Mouse (Mus musculus): ENCODE results near the gene Sec1. TPM values are rescaled to one million over a fixed set of nuclear protein-coding genes. Genes with fewer than 3 reads are reported as not detected.

Gene Sec1
- polyA plus RNA-seq, 1 experiment from 2014 or later: 0.32 TPM

DNA sequence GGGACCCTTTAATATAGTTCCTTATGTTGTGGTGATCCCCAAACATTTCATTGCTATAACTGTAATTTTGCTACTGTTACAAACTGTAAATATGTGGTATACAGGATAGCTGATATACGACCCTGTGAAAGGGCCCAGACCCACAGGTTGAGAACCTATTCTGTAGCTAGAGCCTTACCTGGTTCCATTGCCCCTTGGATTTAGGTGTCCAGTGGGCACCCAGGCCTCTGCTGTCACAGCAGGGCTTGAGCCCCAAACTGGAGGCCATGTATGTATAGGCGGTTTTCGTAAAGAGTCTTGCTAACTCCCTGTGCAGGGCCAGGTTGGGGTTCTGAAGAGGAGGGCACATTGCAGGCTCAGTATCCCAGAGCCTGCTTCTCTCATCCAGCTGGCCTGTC is 22.3 kb upstream of the Sec1 start:
- Histone ChIP-seq H3K4me3 (peak overlapping the region; percentile 82), H3K4me1 (peaks cover 58% of the 10 kb centered on the region), H3K36me3 (peaks cover 53% of the 10 kb centered on the region), H3K27me3 (ENCODE audit: low read depth, poor library complexity, severe bottlenecking) (no peaks in the 10 kb centered on the region), H3K9me3 (replicated peaks) (no peaks in the 10 kb centered on the region), H3K27ac (replicated peaks) (peak overlapping the region; percentile 96; the same call in 1 of the 2 replicates)
- 91% methylated on average over 3 of the region's 3 CpGs for WGBS
- no peak for DNase-seq (ENCODE audit: low spot score)

DNA sequence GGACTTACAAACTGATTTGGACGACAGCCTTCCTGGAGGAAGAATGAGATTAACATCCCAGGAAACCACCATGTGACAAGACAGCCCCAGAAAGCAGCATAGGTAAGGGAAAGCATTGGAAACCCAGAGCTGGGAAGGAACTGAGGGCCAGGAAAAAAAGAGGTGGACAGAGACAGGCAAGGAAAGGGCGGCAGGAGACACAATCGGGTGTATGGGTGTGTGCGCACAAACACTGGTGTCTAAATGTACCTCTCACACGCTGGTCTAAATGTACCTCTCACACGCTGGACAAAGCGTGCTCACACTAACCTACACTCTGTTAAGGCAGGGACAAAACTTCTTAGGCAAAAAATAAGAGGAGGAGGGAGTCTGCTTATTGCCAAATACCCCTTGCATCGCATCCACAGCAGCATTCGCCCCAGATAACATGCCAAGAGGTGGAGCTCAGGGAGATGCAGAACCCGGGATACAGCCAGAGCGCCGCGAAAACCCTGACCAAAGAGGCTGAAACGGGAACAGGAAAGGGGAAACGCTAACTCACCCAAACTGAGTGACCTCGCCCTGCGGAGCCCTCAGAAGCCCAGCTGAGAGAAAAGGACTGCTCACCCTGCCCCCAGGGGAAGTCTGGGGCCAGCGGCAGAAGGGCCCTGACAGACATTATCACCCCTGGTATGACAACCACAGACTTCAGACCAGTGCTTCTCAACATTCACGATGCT is 21.7 kb upstream of the Sec1 start:
- no peak for DNase-seq (ENCODE audit: low spot score)
- peaks cover 54% of the 10 kb centered on the region for H3K4me1 ChIP-seq
- 87% methylated on average over 19 of the region's 19 CpGs for WGBS
- peaks cover 53% of the 10 kb centered on the region for H3K36me3 ChIP-seq
- H3K27ac ChIP-seq (replicated peaks): peak overlapping the region; percentile 89
- no peaks in the 10 kb centered on the region for H3K27me3 ChIP-seq (ENCODE audit: low read depth, poor library complexity, severe bottlenecking)
- peak overlapping the region; percentile 82 for H3K4me3 ChIP-seq
- H3K9me3 ChIP-seq (replicated peaks): no peaks in the 10 kb centered on the region

DNA sequence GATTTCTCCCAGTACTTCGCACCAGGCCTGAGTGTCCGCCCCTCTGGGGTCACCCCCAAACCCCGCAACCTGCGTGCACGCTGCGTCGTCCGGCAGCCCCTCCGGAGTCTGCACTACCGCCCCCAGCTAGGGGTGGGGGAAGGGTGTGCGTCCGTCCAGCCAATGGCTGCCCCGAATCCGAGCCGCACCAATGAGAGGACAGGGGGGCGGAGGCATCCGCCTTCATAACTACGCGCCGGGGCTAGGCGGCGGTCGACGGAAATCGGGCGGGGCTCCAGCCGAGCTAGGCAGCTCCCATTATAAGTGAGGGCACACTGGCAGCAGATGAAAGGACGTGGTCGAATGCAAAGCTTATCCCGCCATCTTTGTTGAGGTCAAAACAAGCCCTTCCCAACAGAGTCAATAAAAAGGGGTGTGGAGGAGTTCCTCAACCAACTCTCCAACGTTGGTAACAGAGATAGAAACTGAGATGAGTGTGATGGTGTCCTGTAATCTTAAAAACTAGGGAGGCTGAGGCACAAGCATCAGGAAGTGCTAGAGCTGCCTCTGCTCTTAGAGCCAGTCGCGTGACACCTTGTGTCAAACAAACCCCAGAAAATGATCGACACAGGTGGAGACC is 21.0 kb upstream of the Sec1 start, which contains the start of gene Rpl18:
Rpl18 (plus strand) TSS at position 368 of the 619 bp plus-strand sequence.
- peaks cover 53% of the 10 kb centered on the region for H3K36me3 ChIP-seq
- 8% methylated on average over 34 of the region's 34 CpGs for WGBS
- no peaks in the 10 kb centered on the region for H3K27me3 ChIP-seq (ENCODE audit: low read depth, poor library complexity, severe bottlenecking)
- H3K4me3 ChIP-seq: peak within 1 kb of the TSS; percentile 82
- H3K9me3 ChIP-seq (replicated peaks): no peaks in the 10 kb centered on the region
- DNase-seq (ENCODE audit: low spot score): peak; percentile 97
- peaks cover 57% of the 10 kb centered on the region for H3K4me1 ChIP-seq
- peak within 1 kb of the TSS; percentile 89 for H3K27ac ChIP-seq (replicated peaks)

DNA sequence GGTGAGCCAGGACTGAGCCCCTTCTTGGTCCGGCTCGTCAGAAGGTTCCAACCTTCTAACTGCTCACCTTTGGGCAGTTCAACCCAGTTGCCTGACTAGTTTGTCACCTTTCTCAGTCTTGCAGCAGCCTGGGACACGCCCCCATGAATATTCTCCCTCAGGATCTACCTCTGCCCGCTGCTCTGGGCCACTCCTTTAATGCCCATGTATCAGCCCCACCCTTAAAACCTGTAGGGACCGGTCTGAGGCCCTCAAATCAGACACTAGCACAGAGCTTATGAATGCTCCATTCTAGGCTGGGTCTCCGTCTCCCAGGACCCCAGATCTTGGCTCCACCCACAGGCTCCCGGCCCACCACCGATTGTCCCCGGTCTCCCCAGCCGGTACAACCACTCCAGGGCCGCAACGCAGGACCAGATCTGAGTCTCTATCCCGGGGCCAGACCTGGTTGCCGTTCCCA is 20.5 kb upstream of the Sec1 start:
- H3K4me1 ChIP-seq: peaks cover 58% of the 10 kb centered on the region
- H3K27me3 ChIP-seq (ENCODE audit: low read depth, poor library complexity, severe bottlenecking): no peaks in the 10 kb centered on the region
- DNase-seq (ENCODE audit: low spot score): no peak
- H3K9me3 ChIP-seq (replicated peaks): no peaks in the 10 kb centered on the region
- peak overlapping the region; percentile 82 for H3K4me3 ChIP-seq
- peak overlapping the region; percentile 89 for H3K27ac ChIP-seq (replicated peaks)
- H3K36me3 ChIP-seq: peaks cover 53% of the 10 kb centered on the region
- 12% methylated on average over 14 of the region's 14 CpGs for WGBS

DNA sequence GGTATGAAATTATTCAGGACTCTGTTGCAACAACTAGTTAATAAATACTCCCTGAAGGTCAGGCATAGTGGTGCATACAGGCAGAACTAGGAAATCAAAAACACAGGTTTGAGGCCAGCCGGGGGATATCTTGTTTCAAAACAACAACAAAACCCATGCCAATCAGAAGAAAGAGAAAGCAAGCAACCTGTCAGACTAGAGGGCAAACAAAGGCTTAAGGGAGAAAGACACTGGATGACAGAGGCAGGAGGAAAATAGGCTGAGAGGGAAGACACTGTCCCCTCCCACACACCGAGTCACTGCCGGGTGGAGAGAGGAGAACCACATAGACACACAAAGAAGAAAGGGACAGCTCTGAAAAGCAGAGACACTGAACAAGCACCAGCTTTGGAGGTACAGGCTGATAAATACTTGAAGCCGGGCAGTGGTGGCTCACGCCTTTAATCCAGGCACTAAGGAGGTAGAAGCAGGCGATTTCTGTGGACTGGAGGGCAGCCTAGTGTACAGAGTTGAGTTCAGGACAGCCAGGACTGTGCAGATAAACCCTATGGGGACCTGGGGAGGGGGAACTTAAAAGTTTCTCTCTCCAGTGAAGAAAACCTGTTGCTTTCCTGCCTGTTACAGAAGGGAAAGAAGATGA is 19.8 kb upstream of the Sec1 start:
- Histone ChIP-seq H3K9me3 (replicated peaks) (no peaks in the 10 kb centered on the region), H3K4me1 (peaks cover 58% of the 10 kb centered on the region), H3K27ac (replicated peaks) (no peak overlapping the region), H3K36me3 (peaks cover 48% of the 10 kb centered on the region), H3K27me3 (ENCODE audit: low read depth, poor library complexity, severe bottlenecking) (no peaks in the 10 kb centered on the region), H3K4me3 (peak overlapping the region; percentile 82)
- WGBS: 90% methylated on average over 6 of the region's 6 CpGs
- DNase-seq (ENCODE audit: low spot score): no peak

DNA sequence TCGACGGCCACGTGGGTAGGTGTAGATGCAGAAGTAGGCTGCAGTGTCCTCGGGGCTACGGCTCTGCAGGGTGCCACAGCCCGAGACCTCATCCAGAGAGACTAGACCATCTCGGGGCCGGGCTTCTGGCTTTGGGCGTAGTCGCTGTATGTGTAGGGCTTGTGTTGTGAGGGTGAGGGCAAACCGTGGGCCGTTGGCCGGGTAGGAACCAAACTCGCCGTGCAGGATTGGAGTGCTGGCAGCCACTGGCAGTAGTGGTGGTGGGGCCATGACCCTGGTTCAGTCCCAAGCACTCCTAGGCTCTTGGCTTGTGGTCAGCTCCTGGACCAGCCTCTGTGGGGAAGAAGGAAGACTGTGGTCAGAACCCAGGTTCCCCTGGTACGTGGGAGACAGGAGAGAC is 19.2 kb upstream of the Sec1 start:
- no peak for DNase-seq (ENCODE audit: low spot score)
- Histone ChIP-seq H3K27ac (replicated peaks) (no peak overlapping the region), H3K4me1 (peaks cover 60% of the 10 kb centered on the region), H3K4me3 (peak overlapping the region; percentile 82; the same call in 1 of the 2 replicates), H3K27me3 (ENCODE audit: low read depth, poor library complexity, severe bottlenecking) (no peaks in the 10 kb centered on the region), H3K9me3 (replicated peaks) (no peaks in the 10 kb centered on the region), H3K36me3 (peaks cover 45% of the 10 kb centered on the region)
- WGBS: 93% methylated on average over 16 of the region's 16 CpGs

DNA sequence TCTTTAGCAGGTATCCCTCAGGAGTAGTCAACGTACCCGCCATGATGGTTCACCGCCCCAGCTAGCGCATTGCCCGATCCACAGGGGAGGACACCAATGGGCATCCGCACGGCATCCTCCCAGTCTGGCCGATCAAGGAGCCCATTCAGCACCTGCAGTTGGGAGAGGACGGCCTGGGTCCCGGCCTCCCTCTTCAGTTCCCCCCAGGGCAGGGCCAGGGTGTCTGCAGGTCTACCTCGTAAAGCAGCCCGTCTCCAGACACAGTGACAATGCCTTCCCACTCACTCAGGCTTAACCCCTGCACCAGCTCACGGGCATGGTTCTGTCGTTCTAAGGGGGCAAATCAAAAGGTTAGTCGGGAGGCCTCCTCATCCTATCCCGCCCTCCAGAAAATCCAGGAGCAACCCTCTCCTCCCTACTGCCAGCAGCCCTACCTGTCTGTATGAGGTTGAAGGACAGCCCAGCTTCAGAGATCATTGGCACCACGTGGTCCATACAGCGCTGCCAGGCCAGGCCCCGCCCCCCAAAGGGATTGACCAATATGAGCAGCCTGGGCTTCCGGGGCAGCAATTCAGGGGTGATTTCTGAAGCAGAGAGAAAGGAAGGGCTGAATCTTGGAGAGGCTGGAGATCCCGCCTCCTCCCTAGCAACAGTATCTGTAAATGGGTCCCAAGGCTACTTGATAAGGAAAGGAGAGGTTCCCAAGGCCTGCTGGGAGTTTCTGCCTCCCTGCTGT is 18.0 kb upstream of the Sec1 start:
- WGBS: 88% methylated on average over 21 of the region's 21 CpGs
- peaks cover 45% of the 10 kb centered on the region for H3K36me3 ChIP-seq
- H3K27ac ChIP-seq (replicated peaks): no peak overlapping the region
- H3K4me1 ChIP-seq: peaks cover 71% of the 10 kb centered on the region
- peak overlapping the region; percentile 9; the same call in 1 of the 2 replicates for H3K4me3 ChIP-seq
- DNase-seq (ENCODE audit: low spot score): no peak
- no peaks in the 10 kb centered on the region for H3K9me3 ChIP-seq (replicated peaks)
- H3K27me3 ChIP-seq (ENCODE audit: low read depth, poor library complexity, severe bottlenecking): no peaks in the 10 kb centered on the region

DNA sequence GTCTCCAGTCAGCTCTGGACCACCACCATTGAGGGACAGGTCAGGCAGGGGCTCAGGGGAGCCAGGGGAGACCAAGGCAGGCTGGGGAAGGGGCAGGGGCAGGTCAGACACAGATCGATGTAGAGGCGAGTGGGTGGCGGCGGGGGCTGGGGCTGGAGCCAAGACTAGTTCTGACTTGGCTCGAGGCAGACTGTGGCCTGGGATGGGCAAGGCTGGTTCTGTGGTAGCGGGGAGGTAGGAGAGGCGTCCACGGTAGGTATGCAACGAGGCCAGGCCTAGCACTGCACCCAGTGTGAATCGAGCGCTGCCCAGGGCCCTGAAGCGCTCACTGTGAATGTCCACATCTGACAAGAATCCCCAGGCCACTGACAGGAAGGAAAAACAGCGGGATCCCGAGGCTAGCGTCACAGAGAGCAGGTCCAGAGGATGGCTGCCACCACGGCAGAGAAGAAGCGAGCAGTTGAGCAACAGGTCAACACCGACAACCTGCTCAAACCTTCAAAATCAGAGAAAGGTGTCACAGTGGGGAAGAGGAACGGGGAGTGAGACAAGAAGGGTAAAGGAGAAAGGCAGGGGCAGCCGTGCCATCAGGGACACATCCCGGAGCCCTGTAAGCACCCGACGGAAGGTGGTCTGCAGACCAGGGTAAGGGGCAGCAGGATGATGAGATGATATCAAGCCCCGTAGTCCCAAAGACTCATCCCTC is 17.3 kb upstream of the Sec1 start:
- 94% methylated on average over 24 of the region's 24 CpGs for WGBS
- H3K27me3 ChIP-seq (ENCODE audit: low read depth, poor library complexity, severe bottlenecking): no peaks in the 10 kb centered on the region
- no peaks in the 10 kb centered on the region for H3K9me3 ChIP-seq (replicated peaks)
- no peak overlapping the region for H3K27ac ChIP-seq (replicated peaks)
- peaks cover 71% of the 10 kb centered on the region for H3K4me1 ChIP-seq
- no peak for DNase-seq (ENCODE audit: low spot score)
- peaks cover 45% of the 10 kb centered on the region for H3K36me3 ChIP-seq
- H3K4me3 ChIP-seq: peak overlapping the region; percentile 9; the same call in 1 of the 2 replicates

DNA sequence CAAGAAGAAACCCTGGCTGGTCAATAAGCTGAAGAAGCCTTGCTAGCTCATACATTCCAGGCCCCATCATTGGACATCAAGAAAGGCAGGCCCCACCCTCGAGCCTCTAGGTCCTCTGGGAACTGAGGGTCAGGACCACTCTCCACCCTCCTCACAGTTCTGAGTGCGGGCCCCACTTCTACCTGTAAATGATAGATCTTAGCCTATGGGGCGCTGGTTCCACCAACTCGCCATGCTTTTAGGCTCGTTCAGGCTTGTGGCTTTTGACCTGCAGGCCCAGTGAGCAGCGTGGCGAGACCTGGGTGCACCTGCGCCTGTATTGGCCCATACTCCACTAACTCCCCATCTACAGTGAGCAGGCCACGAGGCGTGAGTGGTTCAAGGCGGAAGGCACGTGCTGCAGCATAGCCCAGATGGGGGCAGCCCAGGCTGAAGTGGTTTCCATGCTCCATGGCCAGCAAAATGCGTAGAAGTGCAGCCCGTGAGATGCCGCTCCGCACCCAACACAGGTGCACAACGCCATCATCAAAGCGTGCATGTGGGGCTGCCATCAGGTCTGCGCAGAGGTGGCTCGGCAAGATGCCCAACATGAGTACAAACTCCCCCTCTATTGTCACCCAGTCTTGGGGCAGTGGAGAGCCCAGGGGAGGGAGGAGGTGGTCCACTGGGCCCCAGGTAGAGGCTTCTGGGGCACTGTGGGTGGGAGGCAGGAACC is 16.4 kb upstream of the Sec1 start:
- Histone ChIP-seq H3K9me3 (replicated peaks) (no peaks in the 10 kb centered on the region), H3K4me1 (peaks cover 71% of the 10 kb centered on the region), H3K27me3 (ENCODE audit: low read depth, poor library complexity, severe bottlenecking) (no peaks in the 10 kb centered on the region), H3K27ac (replicated peaks) (no peak overlapping the region), H3K4me3 (no peak overlapping the region), H3K36me3 (peaks cover 45% of the 10 kb centered on the region)
- no peak for DNase-seq (ENCODE audit: low spot score)
- WGBS: 95% methylated on average over 20 of the region's 20 CpGs

DNA sequence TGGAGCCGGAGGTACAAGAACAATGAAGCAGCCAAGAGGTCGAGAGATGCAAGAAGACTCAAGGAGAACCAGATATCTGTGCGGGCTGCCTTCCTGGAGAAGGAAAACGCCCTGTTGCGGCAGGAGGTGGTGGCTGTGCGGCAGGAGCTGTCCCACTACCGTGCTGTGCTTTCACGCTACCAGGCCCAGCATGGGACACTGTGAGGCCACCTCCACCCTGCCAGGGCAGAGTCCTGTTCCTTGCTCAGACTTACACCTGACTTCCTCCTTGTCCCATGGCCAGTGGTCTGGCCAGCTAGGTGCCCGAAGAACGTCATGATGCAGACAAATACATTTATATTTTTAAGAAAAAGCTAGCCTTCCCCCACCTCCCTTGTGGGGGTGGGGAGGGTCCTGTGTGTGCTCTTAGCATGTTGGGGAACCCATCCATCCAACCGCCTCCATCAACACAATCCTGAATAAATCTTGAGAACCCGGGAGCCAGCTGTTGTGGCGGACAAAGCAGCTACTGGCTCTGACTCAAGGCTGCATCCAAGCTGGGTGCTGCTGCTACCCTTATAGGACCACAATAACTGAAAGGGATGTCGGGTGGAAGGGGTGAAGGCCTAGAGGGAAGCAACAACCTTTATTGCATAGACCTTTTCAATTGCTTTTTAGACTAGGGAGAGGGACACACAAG is 15.6 kb upstream of the Sec1 start:
- Histone ChIP-seq H3K27ac (replicated peaks) (peak overlapping the region; percentile 50), H3K4me3 (peak overlapping the region; percentile 11; the same call in 1 of the 2 replicates)
- WGBS: 74% methylated on average over 14 of the region's 14 CpGs

DNA sequence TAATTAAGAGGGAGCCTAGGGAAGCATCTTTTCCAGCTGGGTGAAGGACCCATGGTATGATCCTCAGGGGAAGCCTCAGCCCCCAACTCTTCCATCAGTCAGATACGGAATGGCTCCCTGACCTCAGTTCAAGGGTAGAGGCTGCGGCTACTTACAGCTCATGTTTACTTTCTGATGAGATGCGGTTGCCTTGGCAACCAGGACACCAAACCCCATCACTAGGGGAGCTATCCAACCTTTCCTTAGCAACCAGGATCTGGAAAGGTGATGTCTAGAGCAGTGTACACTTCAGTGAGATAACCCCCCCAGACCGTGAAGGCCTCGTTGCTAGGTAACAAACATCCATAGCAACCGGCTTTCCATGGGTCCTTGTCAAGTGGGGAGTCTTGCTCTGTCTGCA is 14.8 kb upstream of the Sec1 start:
- Histone ChIP-seq H3K27ac (replicated peaks) (peak overlapping the region; percentile 50; the same call in 1 of the 2 replicates), H3K27me3 (ENCODE audit: low read depth, poor library complexity, severe bottlenecking) (no peaks in the 10 kb centered on the region), H3K4me3 (0 out of 2 replicates have a peak overlapping the region, but pooled peaks have one; percentile 11), H3K9me3 (replicated peaks) (no peaks in the 10 kb centered on the region), H3K36me3 (peaks cover 45% of the 10 kb centered on the region), H3K4me1 (peaks cover 68% of the 10 kb centered on the region)
- 50% methylated on average over 6 of the region's 6 CpGs for WGBS
- peak; percentile 66 for DNase-seq (ENCODE audit: low spot score)

More for the DNA sequence above, 15.6 kb upstream of the Sec1 start:
- no peak for DNase-seq (ENCODE audit: low spot score)
- no peaks in the 10 kb centered on the region for H3K27me3 ChIP-seq (ENCODE audit: low read depth, poor library complexity, severe bottlenecking)
- peaks cover 45% of the 10 kb centered on the region for H3K36me3 ChIP-seq
- peaks cover 71% of the 10 kb centered on the region for H3K4me1 ChIP-seq
- no peaks in the 10 kb centered on the region for H3K9me3 ChIP-seq (replicated peaks)

Measured in midbrain, embryonic 10.5 days (tissue).